Mouse (Mus musculus): ENCODE data around the gene Pitpnm2. TPM values are rescaled to one million over a fixed set of nuclear protein-coding genes. Genes with fewer than 3 reads are reported as not detected.

The Pitpnm2 gene
- polyA plus RNA-seq, 1 experiment = 178 TPM

- H3K27ac ChIP-seq (ENCODE audit: insufficient read depth, low read length) = no peak overlapping the region
- H3K4me3 ChIP-seq (ENCODE audit: insufficient read depth, low read length) = no peak overlapping the region
- peaks cover 29% of the 10 kb centered on the region for H3K4me1 ChIP-seq (ENCODE audit: control insufficient read depth, insufficient read depth, low read length)
- TF ChIP-seq POLR2A (IDR thresholded peaks at IDR 0.05; ENCODE audit: extremely low read depth, insufficient read depth, low read length) = no peak
- TF ChIP-seq CTCF (IDR thresholded peaks at IDR 0.05; ENCODE audit: extremely low read depth, insufficient read depth, low read length) = no peak
Measured at GRCm38 (mm10) chr5:124167621-124168020, 81.9 kb downstream of the Pitpnm2 start.

GRCm38 (mm10) chr5:124166741-124167140, 82.8 kb downstream of the Pitpnm2 start:
- peaks cover 25% of the 10 kb centered on the region for H3K4me1 ChIP-seq (ENCODE audit: control insufficient read depth, insufficient read depth, low read length)
- no peak for TF ChIP-seq CTCF (IDR thresholded peaks at IDR 0.05; ENCODE audit: extremely low read depth, insufficient read depth, low read length)
- TF ChIP-seq POLR2A (IDR thresholded peaks at IDR 0.05; ENCODE audit: extremely low read depth, insufficient read depth, low read length) = no peak
- H3K27ac ChIP-seq (ENCODE audit: insufficient read depth, low read length) = peak overlapping the region; percentile 51; the same call in 1 of the 2 replicates
- no peak overlapping the region for H3K4me3 ChIP-seq (ENCODE audit: insufficient read depth, low read length)

GRCm38 (mm10) chr5:124165622-124166570, 83.7 kb downstream of the Pitpnm2 start:
- Histone ChIP-seq H3K27ac (ENCODE audit: insufficient read depth, low read length) (peak overlapping the region; percentile 61), H3K4me1 (ENCODE audit: control insufficient read depth, insufficient read depth, low read length) (peaks cover 25% of the 10 kb centered on the region), H3K4me3 (ENCODE audit: insufficient read depth, low read length) (no peak overlapping the region)
- TF ChIP-seq CTCF (IDR thresholded peaks at IDR 0.05; ENCODE audit: extremely low read depth, insufficient read depth, low read length) = no peak
- TF ChIP-seq POLR2A (IDR thresholded peaks at IDR 0.05; ENCODE audit: extremely low read depth, insufficient read depth, low read length) = no peak

- no peak overlapping the region for H3K4me3 ChIP-seq (ENCODE audit: insufficient read depth, low read length)
- H3K4me1 ChIP-seq (ENCODE audit: control insufficient read depth, insufficient read depth, low read length) = peaks cover 25% of the 10 kb centered on the region
- no peak for TF ChIP-seq CTCF (IDR thresholded peaks at IDR 0.05; ENCODE audit: extremely low read depth, insufficient read depth, low read length)
- H3K27ac ChIP-seq (ENCODE audit: insufficient read depth, low read length) = no peak overlapping the region
Measured at GRCm38 (mm10) chr5:124163445-124163844, 86.1 kb downstream of the Pitpnm2 start.

- no peak overlapping the region for H3K27ac ChIP-seq (ENCODE audit: insufficient read depth, low read length)
- H3K4me1 ChIP-seq (ENCODE audit: control insufficient read depth, insufficient read depth, low read length) = peaks cover 22% of the 10 kb centered on the region
- no peak for TF ChIP-seq POLR2A (IDR thresholded peaks at IDR 0.05; ENCODE audit: extremely low read depth, insufficient read depth, low read length)
- peak; percentile 56 for TF ChIP-seq CTCF (IDR thresholded peaks at IDR 0.05; ENCODE audit: extremely low read depth, insufficient read depth, low read length)
Measured at GRCm38 (mm10) chr5:124162577-124162976, 87.0 kb downstream of the Pitpnm2 start.

GRCm38 (mm10) chr5:124161831-124162230, 87.7 kb downstream of the Pitpnm2 start:
- H3K4me1 ChIP-seq (ENCODE audit: control insufficient read depth, insufficient read depth, low read length) = peaks cover 19% of the 10 kb centered on the region
- no peak overlapping the region for H3K27ac ChIP-seq (ENCODE audit: insufficient read depth, low read length)
- no peak overlapping the region for H3K4me3 ChIP-seq (ENCODE audit: insufficient read depth, low read length)
- TF ChIP-seq CTCF (IDR thresholded peaks at IDR 0.05; ENCODE audit: extremely low read depth, insufficient read depth, low read length) (no peak), POLR2A (IDR thresholded peaks at IDR 0.05; ENCODE audit: extremely low read depth, insufficient read depth, low read length) (no peak)

More at GRCm38 (mm10) chr5:124162577-124162976, 87.0 kb downstream of the Pitpnm2 start:
- no peak overlapping the region for H3K4me3 ChIP-seq (ENCODE audit: insufficient read depth, low read length)

GRCm38 (mm10) chr5:124159453-124159852, 90.1 kb downstream of the Pitpnm2 start:
- Histone ChIP-seq H3K4me3 (ENCODE audit: insufficient read depth, low read length) (no peak overlapping the region), H3K4me1 (ENCODE audit: control insufficient read depth, insufficient read depth, low read length) (peaks cover 5% of the 10 kb centered on the region), H3K27ac (ENCODE audit: insufficient read depth, low read length) (no peak overlapping the region; the same call in 1 of the 2 replicates)
- TF ChIP-seq CTCF (IDR thresholded peaks at IDR 0.05; ENCODE audit: extremely low read depth, insufficient read depth, low read length) (no peak), POLR2A (IDR thresholded peaks at IDR 0.05; ENCODE audit: extremely low read depth, insufficient read depth, low read length) (no peak)

- no peak overlapping the region for H3K27ac ChIP-seq (ENCODE audit: insufficient read depth, low read length)
- H3K4me1 ChIP-seq (ENCODE audit: control insufficient read depth, insufficient read depth, low read length) = peaks cover 5% of the 10 kb centered on the region
- no peak overlapping the region for H3K4me3 ChIP-seq (ENCODE audit: insufficient read depth, low read length)
- no peak for TF ChIP-seq CTCF (IDR thresholded peaks at IDR 0.05; ENCODE audit: extremely low read depth, insufficient read depth, low read length)
- TF ChIP-seq POLR2A (IDR thresholded peaks at IDR 0.05; ENCODE audit: extremely low read depth, insufficient read depth, low read length) = no peak
Measured at GRCm38 (mm10) chr5:124158305-124158704, 91.3 kb downstream of the Pitpnm2 start.

GRCm38 (mm10) chr5:124155943-124156342, 93.6 kb downstream of the Pitpnm2 start:
- H3K4me3 ChIP-seq (ENCODE audit: insufficient read depth, low read length) = no peak overlapping the region
- no peak for TF ChIP-seq CTCF (IDR thresholded peaks at IDR 0.05; ENCODE audit: extremely low read depth, insufficient read depth, low read length)
- TF ChIP-seq POLR2A (IDR thresholded peaks at IDR 0.05; ENCODE audit: extremely low read depth, insufficient read depth, low read length) = no peak
- H3K4me1 ChIP-seq (ENCODE audit: control insufficient read depth, insufficient read depth, low read length) = no peaks in the 10 kb centered on the region; the same call in 1 of the 2 replicates
- no peak overlapping the region for H3K27ac ChIP-seq (ENCODE audit: insufficient read depth, low read length)

- no peaks in the 10 kb centered on the region for H3K4me1 ChIP-seq (ENCODE audit: control insufficient read depth, insufficient read depth, low read length)
- no peak overlapping the region for H3K4me3 ChIP-seq (ENCODE audit: insufficient read depth, low read length)
- no peak for TF ChIP-seq CTCF (IDR thresholded peaks at IDR 0.05; ENCODE audit: extremely low read depth, insufficient read depth, low read length)
- TF ChIP-seq POLR2A (IDR thresholded peaks at IDR 0.05; ENCODE audit: extremely low read depth, insufficient read depth, low read length) = no peak
- H3K27ac ChIP-seq (ENCODE audit: insufficient read depth, low read length) = no peak overlapping the region
Measured at GRCm38 (mm10) chr5:124152734-124153133, 96.8 kb downstream of the Pitpnm2 start.

Data from cortical plate, adult 2 months (tissue).